Mouse (Mus musculus) CH12.LX (cell line): ENCODE results near the gene Cbx4. TPM values are rescaled to one million over a fixed set of nuclear protein-coding genes. Genes with fewer than 3 reads are reported as not detected.

ENCODE experiments used
- DNase-seq: peaks from one replicate; pipeline ENCODE4 v3.0.0-alpha.2; 2013; ENCODE audit errors: extremely low read depth
- H3K27ac ChIP-seq: 2 replicates; pipeline ENCODE4 v1.5.1; 2012; ENCODE audit warnings: low read depth, mild to moderate bottlenecking, control low read depth, moderate library complexity; ENCODE audit not compliant: insufficient read depth
- H3K27me3 ChIP-seq: replicated peaks from 2 replicates; pipeline ENCODE3; 2012; ENCODE audit warnings: inconsistent platforms
- H3K36me3 ChIP-seq, 2 experiments: replicated peaks in 1 of 2; 2 replicates each; pipeline versions ENCODE3 to v1.6.1; 2012; ENCODE audit warnings: inconsistent platforms in 1 of 2, low read length in 1 of 2, mild to moderate bottlenecking in 1 of 2, mixed read lengths in 1 of 2, moderate library complexity in 1 of 2; ENCODE audit not compliant: control insufficient read depth in 1 of 2, insufficient read depth in 1 of 2
- H3K4me1 ChIP-seq, 2 experiments: 2 replicates each; pipeline ENCODE4 v1.6.1; 2012; ENCODE audit warnings: inconsistent platforms in 1 of 2, moderate library complexity in 1 of 2; ENCODE audit not compliant: insufficient read depth in 2 of 2, control insufficient read depth in 1 of 2
- H3K4me2 ChIP-seq: 2 replicates; pipeline ENCODE4 v1.6.1; 2012; ENCODE audit warnings: low read depth, mild to moderate bottlenecking, control low read depth; ENCODE audit not compliant: poor library complexity, insufficient read depth, severe bottlenecking
- H3K4me3 ChIP-seq, 3 experiments: fragments of 150-350 bp in 1 of 3; sonication (generic) in 1 of 3; replicated peaks in 1 of 3; 2 replicates each; pipeline versions ENCODE3 to v1.5.1; 2011 to 2012; ENCODE audit warnings: low read depth in 2 of 3, low read length in 2 of 3, mild to moderate bottlenecking in 2 of 3, moderate library complexity in 2 of 3, control low read depth in 1 of 3, improper control_type of control experiment in 1 of 3, inconsistent platforms in 1 of 3, mixed read lengths in 1 of 3; ENCODE audit not compliant: poor library complexity in 1 of 3
- H3K79me2 ChIP-seq: replicated peaks from 2 replicates; pipeline ENCODE4 v1.6.1; 2012; ENCODE audit warnings: mild to moderate bottlenecking, moderate library complexity; ENCODE audit not compliant: control insufficient read depth, poor library complexity, insufficient read depth, severe bottlenecking; ENCODE audit errors: extremely low read depth
- H3K9ac ChIP-seq: 2 replicates; pipeline ENCODE4 v1.6.1; 2012; ENCODE audit warnings: low read depth, mild to moderate bottlenecking, control low read depth, moderate library complexity; ENCODE audit not compliant: insufficient read depth
- H3K9me3 ChIP-seq: replicated peaks from 2 replicates; pipeline ENCODE3; 2012; ENCODE audit warnings: low read length, inconsistent platforms, mixed read lengths
- BHLHE40 ChIP-seq: IDR thresholded peaks from 2 replicates; pipeline ENCODE4 v1.6.1; 2011; ENCODE audit warnings: mild to moderate bottlenecking, low read depth, low read length, improper control_type of control experiment
- CHD2 ChIP-seq: IDR thresholded peaks from 2 replicates; pipeline ENCODE4 v1.6.1; 2011; ENCODE audit warnings: low read length, improper control_type of control experiment
- CTCF ChIP-seq, 2 experiments: IDR thresholded peaks in 1 of 2; conservative IDR thresholded peaks in 1 of 2; 2 replicates each; pipeline ENCODE4 v1.5.1; 2011 to 2012; ENCODE audit warnings: low read depth in 2 of 2, low read length in 2 of 2, improper control_type of control experiment in 1 of 2, inconsistent platforms in 1 of 2, mild to moderate bottlenecking in 1 of 2, moderate library complexity in 1 of 2
- ETS1 ChIP-seq: conservative IDR thresholded peaks from 2 replicates; pipeline ENCODE4 v1.6.1; 2012; ENCODE audit warnings: low read depth, mild to moderate bottlenecking, inconsistent platforms, low read length, improper control_type of control experiment, moderate library complexity
- IRF4 ChIP-seq: IDR thresholded peaks from 2 replicates; pipeline ENCODE4 v1.6.1; 2014; ENCODE audit warnings: low read depth, mild to moderate bottlenecking, inconsistent platforms, low read length, improper control_type of control experiment
- JUND ChIP-seq: conservative IDR thresholded peaks from 2 replicates; pipeline ENCODE4 v1.6.1; 2011; ENCODE audit warnings: low read depth, low read length, improper control_type of control experiment
- MAX ChIP-seq: IDR thresholded peaks from 2 replicates; pipeline ENCODE4 v1.6.1; 2011; ENCODE audit warnings: low read length, improper control_type of control experiment
- MEF2A ChIP-seq: IDR thresholded peaks from 2 replicates; pipeline ENCODE4 v1.6.1; 2014; ENCODE audit warnings: low read depth, mild to moderate bottlenecking, inconsistent platforms, low read length, improper control_type of control experiment, borderline replicate concordance
- MXI1 ChIP-seq: IDR thresholded peaks from 2 replicates; pipeline ENCODE4 v1.6.1; 2011; ENCODE audit warnings: mild to moderate bottlenecking, low read depth, low read length, improper control_type of control experiment
- MYC ChIP-seq: IDR thresholded peaks from 2 replicates; pipeline ENCODE4 v1.6.1; 2011; ENCODE audit warnings: low read depth, mild to moderate bottlenecking, improper control_type of control experiment, low read length
- NRF1 ChIP-seq: IDR thresholded peaks from 2 replicates; pipeline ENCODE4 v1.6.1; 2014; ENCODE audit warnings: low read depth, mild to moderate bottlenecking, inconsistent platforms, low read length, improper control_type of control experiment, moderate library complexity
- PAX5 ChIP-seq: IDR thresholded peaks from 2 replicates; pipeline ENCODE4 v1.6.1; 2012; ENCODE audit warnings: low read length, inconsistent platforms, mixed read lengths
- POLR2AphosphoS2 ChIP-seq: IDR thresholded peaks from 2 replicates; pipeline ENCODE4 v1.6.1; 2011; ENCODE audit warnings: low read depth, low read length, improper control_type of control experiment
- RAD21 ChIP-seq: IDR thresholded peaks from 2 replicates; pipeline ENCODE4 v1.6.1; 2011; ENCODE audit warnings: low read depth, mild to moderate bottlenecking, low read length, improper control_type of control experiment, moderate library complexity
- SIN3A ChIP-seq: IDR thresholded peaks from 2 replicates; pipeline ENCODE4 v1.6.1; 2012; ENCODE audit warnings: low read length, improper control_type of control experiment, inconsistent platforms
- SMC3 ChIP-seq: IDR thresholded peaks from 2 replicates; pipeline ENCODE4 v1.6.1; 2011; ENCODE audit warnings: low read depth, low read length, improper control_type of control experiment
- USF2 ChIP-seq: conservative IDR thresholded peaks from 2 replicates; pipeline ENCODE4 v1.6.1; 2011; ENCODE audit warnings: low read depth, low read length, improper control_type of control experiment
- ZC3H11A ChIP-seq: IDR thresholded peaks from 2 replicates; pipeline ENCODE4 v1.6.1; 2012; ENCODE audit warnings: low read depth, mild to moderate bottlenecking, inconsistent platforms, low read length, improper control_type of control experiment
- ZMIZ1 ChIP-seq: IDR thresholded peaks from 2 replicates; pipeline ENCODE4 v1.6.1; 2012; ENCODE audit warnings: low read depth, mild to moderate bottlenecking, inconsistent platforms, low read length, improper control_type of control experiment
- dilution Hi-C: fragments of 300-500 bp; cut with MboI; formaldehyde crosslinking; loops from 2 replicates; pipeline ENCODE4 v1.14.3; 2020; ENCODE audit warnings: low sequenced_read_pairs; ENCODE audit not compliant: extremely low pct_unique_long_range_greater_than_20kb, extremely low pct_ligation_motif_present
- in situ Hi-C: fragments of 300-500 bp; cut with MboI; formaldehyde crosslinking; loops from 3 replicates; pipeline ENCODE4 v1.14.3; 2019; ENCODE audit warnings: low sequenced_read_pairs, low pct_ligation_motif_present, low pct_unique_long_range_greater_than_20kb, mixed read lengths
- polyA plus RNA-seq: library from polyadenylated mRNA; unstranded; fragments of >175 nt; gene quantifications from 2 replicates; pipeline ENCODE4 v1.2.1, GENCODE M21; 2012; ENCODE audit warnings: low read depth; ENCODE audit not compliant: insufficient read length
- total RNA-seq, 2 experiments: library from RNA; depleted of rRNA; stranded (reverse); fragments of 300-350 nt in 1 of 2; fragments of >200 nt in 1 of 2; gene quantifications; 2 replicates each; pipeline ENCODE4 v1.2.3; 2012 to 2014

The Cbx4 gene
- total and polyA plus RNA-seq, 3 experiments: 15.0 to 40.4 (median 26.0) TPM

DNA sequence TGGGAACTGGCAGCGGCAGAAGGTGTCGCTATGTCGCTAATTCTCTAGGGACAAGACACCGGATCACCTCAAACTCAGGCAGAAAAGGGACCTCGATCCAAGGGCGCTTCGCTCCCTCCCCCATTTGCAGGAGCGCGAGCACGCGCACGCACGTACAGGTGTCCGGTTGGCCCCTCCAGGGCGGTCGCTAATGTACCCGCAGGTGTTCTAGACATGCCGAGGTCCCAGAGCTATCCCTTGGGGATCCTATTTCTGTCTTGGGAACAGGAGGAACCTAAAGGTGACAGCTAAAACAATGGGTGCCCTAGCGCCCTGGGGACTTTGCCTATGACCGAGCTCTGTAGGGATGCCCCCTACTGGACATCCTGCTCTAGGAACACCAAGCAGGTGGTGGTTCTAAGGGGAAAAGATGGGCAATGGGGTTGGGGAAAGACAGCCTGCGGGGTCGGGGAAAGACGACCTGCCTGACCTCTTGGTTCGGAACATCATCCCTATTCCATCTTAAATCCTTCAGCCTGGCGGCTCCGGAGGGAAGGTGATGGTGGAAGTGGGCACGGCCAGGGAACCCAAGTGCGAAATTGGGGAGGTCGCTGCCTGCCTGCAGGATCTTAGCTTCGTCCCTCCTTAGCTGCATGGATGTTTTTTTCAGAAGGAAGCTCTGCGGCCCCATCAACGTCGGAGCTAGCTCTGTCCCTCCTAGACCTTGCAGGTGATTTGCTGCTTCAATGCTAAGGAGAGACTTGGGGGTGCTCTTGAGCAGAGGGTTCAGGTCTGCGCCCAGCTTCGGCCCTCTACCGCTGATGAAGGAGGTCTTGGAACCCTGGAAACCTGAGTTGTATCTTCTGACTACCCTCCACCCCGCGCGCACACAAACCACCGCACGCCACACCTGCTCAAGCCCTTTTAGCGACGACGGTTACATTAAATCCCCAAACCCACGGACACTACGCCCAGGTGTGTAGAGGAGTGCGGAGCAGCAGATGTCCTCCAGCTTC lies 31.4 kb downstream of the Cbx4 start:
- H3K9me3 ChIP-seq: peaks cover 30% of the 10 kb centered on the region
- H3K79me2 ChIP-seq: no peaks in the 10 kb centered on the region
- dilution Hi-C loops: no loop called here
- peak overlapping the region; percentile 2; the same call in 1 of the 2 replicates for H3K9ac ChIP-seq
- no peaks in the 10 kb centered on the region for H3K36me3 ChIP-seq
- H3K4me2 ChIP-seq: peak overlapping the region; percentile 94
- peak; percentile 56 for TF ChIP-seq SMC3
- no peak for TF ChIP-seq SIN3A
- peak; percentile 18 for TF ChIP-seq RAD21
- TF ChIP-seq CTCF (conservative IDR thresholded peaks at IDR 0.05 in 1 of 2, IDR thresholded peaks at IDR 0.05 in 1 of 2; ENCODE audit: low read depth in 2 of 2, low read length in 2 of 2): peak in 1 of 2 experiments; percentile 74; a peak in 2 of 4 replicates
- no peak for TF ChIP-seq PAX5
- no peak for TF ChIP-seq ETS1
- 0 out of 2 replicates have a peak, but pooled peaks have one; percentile 22 for TF ChIP-seq BHLHE40
- TF ChIP-seq IRF4: 0 out of 2 replicates have a peak, but pooled peaks have one; percentile 7
- TF ChIP-seq, all 38 proteins: peak for 5
- Histone ChIP-seq H3K4me3 (peak overlapping the region in 1 of 3 experiments; percentile 20), H3K27ac (no peak overlapping the region), H3K27me3 (peaks cover 98% of the 10 kb centered on the region), H3K4me1 (peaks cover 28 to 67% of the 10 kb centered on the region in 2 experiments)
- peak; percentile 35 for DNase-seq
- in situ Hi-C loops: loop anchor here (5.0 kb wide), 2 partner anchors 38 to 133 kb away; no protein-coding TSS in a partner anchor

DNA sequence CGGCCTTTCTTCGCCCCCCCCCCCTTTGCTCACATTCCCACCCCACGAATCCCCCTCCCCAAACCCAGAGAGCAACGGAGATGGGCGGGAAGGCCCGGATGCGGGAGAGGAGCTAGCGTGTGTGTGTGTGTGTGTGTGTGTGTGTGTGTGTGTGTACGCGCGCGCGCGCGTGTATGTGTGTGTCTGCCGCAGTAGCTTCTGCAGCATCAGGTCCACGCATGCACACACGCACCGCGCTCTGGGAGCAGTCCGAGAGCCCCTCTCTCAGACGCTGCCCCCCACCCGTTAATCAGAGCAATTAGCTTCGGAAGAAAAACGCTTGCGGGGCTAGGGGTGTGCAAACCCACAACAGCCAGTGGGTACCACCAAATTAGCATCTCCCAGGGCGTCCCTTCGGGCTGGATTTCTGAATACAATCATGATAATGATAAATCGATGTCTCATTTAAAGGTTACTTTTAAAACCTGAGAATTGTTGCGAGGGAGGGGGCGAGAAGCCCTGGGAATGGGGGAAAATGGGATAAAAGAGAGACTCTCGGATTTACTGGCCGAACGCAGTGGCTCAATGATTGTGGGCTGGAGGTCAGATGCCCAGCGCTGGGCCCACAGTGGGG lies 32.2 kb downstream of the Cbx4 start:
- Histone ChIP-seq H3K4me3 (peak overlapping the region in 2 of 3 experiments; percentile 0 to 20), H3K9me3 (peaks cover 30% of the 10 kb centered on the region), H3K9ac (peak overlapping the region; percentile 2; the same call in 1 of the 2 replicates)

More for the DNA sequence above, 32.2 kb downstream of the Cbx4 start:
- TF ChIP-seq CTCF (conservative IDR thresholded peaks at IDR 0.05 in 1 of 2, IDR thresholded peaks at IDR 0.05 in 1 of 2; ENCODE audit: low read depth in 2 of 2, low read length in 2 of 2) (0 out of 4 replicates have a peak, but pooled peaks of 1 of the 2 experiments have one; percentile 10), ZMIZ1 (0 out of 2 replicates have a peak, but pooled peaks have one; percentile 20), CHD2 (no peak), JUND (no peak), MXI1 (peak; percentile 44), NRF1 (peak; percentile 74), POLR2AphosphoS2 (no peak), USF2 (no peak), MEF2A (no peak), ZC3H11A (no peak), MAX (no peak), MYC (0 out of 2 replicates have a peak, but pooled peaks have one; percentile 10), SIN3A (peak; percentile 34; the same call in 1 of the 2 replicates)
- in situ Hi-C loops (loop anchor here (5.0 kb wide), 2 partner anchors 38 to 133 kb away; no protein-coding TSS in a partner anchor), dilution Hi-C loops (no loop called here)
- Histone ChIP-seq H3K27me3 (peaks cover 98% of the 10 kb centered on the region), H3K36me3 (no peaks in the 10 kb centered on the region), H3K4me1 (peaks cover 25 to 70% of the 10 kb centered on the region in 2 experiments), H3K27ac (no peak overlapping the region), H3K4me2 (peak overlapping the region; percentile 94), H3K79me2 (no peaks in the 10 kb centered on the region)
- DNase-seq: no peak
